ENCODE assay signal across 11 mouse cellular contexts in genomic region chr4:82035074-82035703, GRCm38 (mm10).
DNase-seq lines count a peak whose midpoint lies in the region; ATAC-seq and TF ChIP-seq lines count a peak whose summit lies in the region.
"Had no signal": no experiment of that assay in that cellular context is flagged by ENCODE, and none has a peak within 500 bp of the region (broad histone marks: within the 10 kb centered on the region; RNA-seq: fewer than 3 reads in every experiment).

No protein-coding gene starts in this region.

- no peaks in the 10 kb centered on the region for H3K27me3 ChIP-seq in neural tube, embryonic 11.5 days (ENCODE audit: control insufficient read depth, insufficient read depth, low read length)
- no peaks in the 10 kb centered on the region for H3K27me3 ChIP-seq in neural tube, embryonic 15.5 days (replicated peaks)
- no peaks in the 10 kb centered on the region for H3K27me3 ChIP-seq in stomach, postnatal 0 days (ENCODE audit: control insufficient read depth, insufficient read depth, low read length)
- H3K27me3 ChIP-seq in heart, adult 2 months (ENCODE audit: control insufficient read depth, insufficient read depth, low read length), result no peaks in the 10 kb centered on the region
- H3K27me3 ChIP-seq: forebrain, embryonic 13.5 days had no signal

- no peak for TF ChIP-seq POLR2A in heart, adult 2 months (IDR thresholded peaks at IDR 0.05; ENCODE audit: insufficient read depth, low read depth, low read length)

- H3K9ac ChIP-seq in neural tube, embryonic 11.5 days (ENCODE audit: low read length), result no peak overlapping the region
- H3K9ac ChIP-seq in neural tube, embryonic 15.5 days (replicated peaks), result no peak overlapping the region
- no peak overlapping the region for H3K9ac ChIP-seq in stomach, postnatal 0 days (ENCODE audit: low read length)
- H3K9ac ChIP-seq in heart, adult 2 months (ENCODE audit: low read depth, low read length), result no peak overlapping the region
- H3K9ac ChIP-seq: forebrain, embryonic 13.5 days had no signal

- H3K4me3 ChIP-seq in gastrocnemius, adult 2 months, result no peak overlapping the region
- no peak overlapping the region for H3K4me3 ChIP-seq in neural tube, embryonic 11.5 days (ENCODE audit: low read depth, low read length)
- H3K4me3 ChIP-seq in neural tube, embryonic 15.5 days (replicated peaks), result no peak overlapping the region
- no peak overlapping the region for H3K4me3 ChIP-seq in stomach, postnatal 0 days (ENCODE audit: low read depth, low read length)
- no peak overlapping the region for H3K4me3 ChIP-seq in heart, adult 2 months
- H3K4me3 ChIP-seq: forebrain, embryonic 13.5 days had no signal

- no peak for TF ChIP-seq EP300 in stomach, postnatal 0 days (optimal IDR thresholded peaks at IDR 0.05)
- no peak for TF ChIP-seq EP300 in heart, adult 2 months (IDR thresholded peaks at IDR 0.05; ENCODE audit: insufficient read depth, low read depth, low read length)

- H3K4me1 ChIP-seq in neural tube, embryonic 11.5 days (ENCODE audit: control insufficient read depth, insufficient read depth, low read length), result no peaks in the 10 kb centered on the region
- no peaks in the 10 kb centered on the region for H3K4me1 ChIP-seq in neural tube, embryonic 15.5 days
- H3K4me1 ChIP-seq in stomach, postnatal 0 days (replicated peaks; ENCODE audit: control insufficient read depth, insufficient read depth), result peaks cover 4% of the 10 kb centered on the region; the same call in 1 of the 2 replicates
- no peaks in the 10 kb centered on the region for H3K4me1 ChIP-seq in heart, adult 2 months (ENCODE audit: control insufficient read depth, insufficient read depth, low read length)

- no peak for ATAC-seq in neural tube, embryonic 11.5 days (ENCODE audit: insufficient read depth, low FRiP score, low TSS enrichment)
- ATAC-seq in neural tube, embryonic 15.5 days (ENCODE audit: low FRiP score), result no peak
- ATAC-seq in stomach, postnatal 0 days (ENCODE audit: low FRiP score, low TSS enrichment), result peak; percentile 64
- no peak for ATAC-seq in activated CD4-positive, CD25-positive, alpha-beta regulatory T cell, adult 4 months
- ATAC-seq: forebrain, embryonic 13.5 days; intestine, embryonic 16.5 days had no signal

- no peak for TF ChIP-seq CTCF in gastrocnemius, adult 2 months (IDR thresholded peaks at IDR 0.05)
- TF ChIP-seq CTCF in stomach, postnatal 0 days (IDR thresholded peaks at IDR 0.05; ENCODE audit: low read depth), result no peak
- TF ChIP-seq CTCF in heart, adult 2 months (IDR thresholded peaks at IDR 0.05), result no peak

- intact Hi-C loops in gastrocnemius, adult 2 months (cut with DNase I), result no loop called here
- intact Hi-C loops in gastrocnemius, postnatal 36 days (cut with DNase I), result no loop called here
- intact Hi-C loops in heart, adult 2 months (cut with DNase I), result no loop called here

- DNase-seq in gastrocnemius, adult 2 months, result peak; percentile 24
- DNase-seq in gastrocnemius, postnatal 36 days, result no peak
- peak; percentile 15 for DNase-seq in neural tube, embryonic 11.5 days (ENCODE audit: low spot score)
- DNase-seq in kidney, postnatal 36 days, result peak; percentile 25 to 52
- DNase-seq in stomach, postnatal 0 days (ENCODE audit: low spot score), result no peak
- DNase-seq in heart, adult 2 months, result no peak
- DNase-seq: cerebellum, adult 2 months had no signal

- H3K27ac ChIP-seq in gastrocnemius, adult 2 months, result no peak overlapping the region
- H3K27ac ChIP-seq in neural tube, embryonic 11.5 days (ENCODE audit: low read depth, low read length), result no peak overlapping the region
- no peak overlapping the region for H3K27ac ChIP-seq in neural tube, embryonic 15.5 days (replicated peaks)
- no peak overlapping the region for H3K27ac ChIP-seq in stomach, postnatal 0 days (replicated peaks)
- no peak overlapping the region for H3K27ac ChIP-seq in heart, adult 2 months
- H3K27ac ChIP-seq: forebrain, embryonic 13.5 days had no signal

- no peaks in the 10 kb centered on the region for H3K79me2 ChIP-seq in heart, adult 2 months (replicated peaks; ENCODE audit: control insufficient read depth, insufficient read depth, low read length)

- no peaks in the 10 kb centered on the region for H3K9me3 ChIP-seq in neural tube, embryonic 11.5 days (ENCODE audit: control insufficient read depth, low read length)
- H3K9me3 ChIP-seq in neural tube, embryonic 15.5 days (replicated peaks), result no peaks in the 10 kb centered on the region
- no peaks in the 10 kb centered on the region for H3K9me3 ChIP-seq in stomach, postnatal 0 days (ENCODE audit: control insufficient read depth, low read length)
- H3K9me3 ChIP-seq: forebrain, embryonic 13.5 days had no signal

- no peaks in the 10 kb centered on the region for H3K36me3 ChIP-seq in neural tube, embryonic 11.5 days (ENCODE audit: control insufficient read depth, insufficient read depth, low read length)
- no peaks in the 10 kb centered on the region for H3K36me3 ChIP-seq in neural tube, embryonic 15.5 days
- H3K36me3 ChIP-seq in stomach, postnatal 0 days (ENCODE audit: control insufficient read depth, insufficient read depth, low read length), result no peaks in the 10 kb centered on the region
- no peaks in the 10 kb centered on the region for H3K36me3 ChIP-seq in heart, adult 2 months (ENCODE audit: control insufficient read depth, insufficient read depth, low read length)

- no peak overlapping the region for H3K4me2 ChIP-seq in neural tube, embryonic 11.5 days (ENCODE audit: low read depth)
- H3K4me2 ChIP-seq in neural tube, embryonic 15.5 days, result no peak overlapping the region
- H3K4me2 ChIP-seq in stomach, postnatal 0 days (replicated peaks; ENCODE audit: low read depth), result no peak overlapping the region
- H3K4me2 ChIP-seq: forebrain, embryonic 13.5 days had no signal

- 45% methylated on average over 3 of the region's 3 CpGs for whole genome bisulfite sequencing in neural tube, embryonic 11.5 days
- 50% methylated on average over 3 of the region's 3 CpGs for WGBS in neural tube, embryonic 15.5 days
- WGBS in stomach, postnatal 0 days, result 27% methylated on average over 3 of the region's 3 CpGs
- WGBS in heart, adult 2 months, result 54% methylated on average over 3 of the region's 3 CpGs

Comparison
In these comparisons a context has a peak if more than half of its experiments do, and no peak if none do; other contexts are left out.
1. DNase-seq: peak in gastrocnemius, adult 2 months (single experiment), neural tube, embryonic 11.5 days (single experiment) and kidney, postnatal 36 days (2 of 2); none in gastrocnemius, postnatal 36 days (0 of 2), stomach, postnatal 0 days (single experiment) and heart, adult 2 months (0 of 2).